Mouse (Mus musculus) MEL (cell line): ENCODE data around the gene Gm20388. TPM values are rescaled to one million over a fixed set of nuclear protein-coding genes. Genes with fewer than 3 reads are reported as not detected.

Experiments used
- DNase-seq: peaks from one replicate; pipeline ENCODE4 v3.0.0; 2011; ENCODE audit warnings: low read depth, low spot score
- H3K27ac ChIP-seq: 2 replicates; pipeline ENCODE4 v1.5.1; 2012; ENCODE audit warnings: low read depth, mild to moderate bottlenecking, control low read depth, low read length, moderate library complexity; ENCODE audit not compliant: control insufficient read depth
- H3K27me3 ChIP-seq, 2 experiments: fragments of 150-350 bp in 1 of 2; sonication (generic) in 1 of 2; 2 replicates each; pipeline ENCODE4 v1.6.1; 2012; ENCODE audit warnings: low read length in 2 of 2, mild to moderate bottlenecking in 2 of 2, improper control_type of control experiment in 1 of 2, moderate library complexity in 1 of 2; ENCODE audit not compliant: insufficient read depth in 2 of 2, control insufficient read depth in 1 of 2
- H3K36me3 ChIP-seq, 2 experiments: 2 replicates each; pipeline ENCODE4 v1.6.1; 2012 to 2014; ENCODE audit warnings: low read length in 2 of 2, improper control_type of control experiment in 1 of 2, inconsistent platforms in 1 of 2, mild to moderate bottlenecking in 1 of 2; ENCODE audit not compliant: insufficient read depth in 2 of 2, control insufficient read depth in 1 of 2
- H3K4me1 ChIP-seq, 2 experiments: fragments of 150-350 bp in 1 of 2; sonication (generic) in 1 of 2; 2 replicates each; pipeline ENCODE4 v1.6.1; 2012; ENCODE audit warnings: low read length in 2 of 2, improper control_type of control experiment in 1 of 2, mild to moderate bottlenecking in 1 of 2; ENCODE audit not compliant: insufficient read depth in 2 of 2, control insufficient read depth in 1 of 2
- H3K4me3 ChIP-seq, 2 experiments: fragments of 150-350 bp in 1 of 2; sonication (generic) in 1 of 2; 2 replicates each; pipeline ENCODE4 v1.5.1; 2012; ENCODE audit warnings: low read depth in 2 of 2, low read length in 2 of 2, mild to moderate bottlenecking in 2 of 2, moderate library complexity in 2 of 2, control low read depth in 1 of 2, improper control_type of control experiment in 1 of 2; ENCODE audit not compliant: control insufficient read depth in 1 of 2, insufficient read depth in 1 of 2
- H3K79me2 ChIP-seq: 2 replicates; pipeline ENCODE4 v1.6.1; 2012; ENCODE audit warnings: mild to moderate bottlenecking, low read length, moderate library complexity; ENCODE audit not compliant: control insufficient read depth, poor library complexity, insufficient read depth
- H3K9ac ChIP-seq: 2 replicates; pipeline ENCODE4 v1.6.1; 2012; ENCODE audit warnings: low read depth, mild to moderate bottlenecking, control low read depth, low read length, moderate library complexity; ENCODE audit not compliant: control insufficient read depth, poor library complexity, severe bottlenecking
- H3K9me3 ChIP-seq: fragments of 150-350 bp; sonication (generic); replicated peaks from 2 replicates; pipeline ENCODE4 v1.6.1; 2012; ENCODE audit warnings: mild to moderate bottlenecking, low read length, improper control_type of control experiment, moderate library complexity; ENCODE audit not compliant: insufficient read depth
- BHLHE40 ChIP-seq: IDR thresholded peaks from 2 replicates; pipeline ENCODE4 v1.6.1; 2012; ENCODE audit warnings: low read depth, mild to moderate bottlenecking, inconsistent platforms, low read length, improper control_type of control experiment, borderline replicate concordance
- CHD1 ChIP-seq: IDR thresholded peaks from 2 replicates; pipeline ENCODE4 v1.6.1; 2012; ENCODE audit warnings: low read depth, mild to moderate bottlenecking, inconsistent platforms, low read length, improper control_type of control experiment
- CHD2 ChIP-seq: IDR thresholded peaks from 2 replicates; pipeline ENCODE4 v1.6.1; 2011; ENCODE audit warnings: low read length, improper control_type of control experiment
- E2F4 ChIP-seq: IDR thresholded peaks from 2 replicates; pipeline ENCODE4 v1.6.1; 2011; ENCODE audit warnings: low read depth, low read length, improper control_type of control experiment, borderline replicate concordance
- EP300 ChIP-seq, 2 experiments: IDR thresholded peaks; 2 replicates each; pipeline ENCODE4 v1.6.1; 2011; ENCODE audit warnings: improper control_type of control experiment in 2 of 2, low read length in 2 of 2, low read depth in 1 of 2, mild to moderate bottlenecking in 1 of 2
- ETS1 ChIP-seq: IDR thresholded peaks from 2 replicates; pipeline ENCODE4 v1.6.1; 2012; ENCODE audit warnings: low read depth, mild to moderate bottlenecking, inconsistent platforms, low read length, improper control_type of control experiment, moderate library complexity
- GABPA ChIP-seq: IDR thresholded peaks from 2 replicates; pipeline ENCODE4 v1.6.1; 2012; ENCODE audit warnings: low read depth, mild to moderate bottlenecking, inconsistent platforms, low read length, improper control_type of control experiment, moderate library complexity
- HCFC1 ChIP-seq: IDR thresholded peaks from 2 replicates; pipeline ENCODE4 v1.6.1; 2012; ENCODE audit warnings: low read depth, mild to moderate bottlenecking, inconsistent platforms, low read length, improper control_type of control experiment, moderate library complexity
- JUND ChIP-seq: IDR thresholded peaks from 2 replicates; pipeline ENCODE4 v1.6.1; 2011; ENCODE audit warnings: low read depth, mild to moderate bottlenecking, improper control_type of control experiment, low read length
- KAT2A ChIP-seq: conservative IDR thresholded peaks from 2 replicates; pipeline ENCODE4 v1.6.1; 2012; ENCODE audit warnings: low read depth, low read length, improper control_type of control experiment, inconsistent platforms
- MAFK ChIP-seq: IDR thresholded peaks from 2 replicates; pipeline ENCODE4 v1.6.1; 2011; ENCODE audit warnings: low read depth, mild to moderate bottlenecking, low read length, improper control_type of control experiment, borderline replicate concordance
- MAX ChIP-seq: IDR thresholded peaks from 2 replicates; pipeline ENCODE4 v1.6.1; 2011; ENCODE audit warnings: low read length, improper control_type of control experiment
- MAZ ChIP-seq: IDR thresholded peaks from 2 replicates; pipeline ENCODE4 v1.6.1; 2012; ENCODE audit warnings: low read depth, mild to moderate bottlenecking, inconsistent platforms, low read length, improper control_type of control experiment
- MYB ChIP-seq: IDR thresholded peaks from 2 replicates; pipeline ENCODE4 v1.6.1; 2011; ENCODE audit warnings: mild to moderate bottlenecking, low read depth, low read length, improper control_type of control experiment
- MYC ChIP-seq: IDR thresholded peaks from 2 replicates; pipeline ENCODE4 v1.6.1; 2011; ENCODE audit warnings: low read depth, mild to moderate bottlenecking, low read length, improper control_type of control experiment, moderate library complexity
- POLR2AphosphoS2 ChIP-seq: IDR thresholded peaks from 2 replicates; pipeline ENCODE4 v1.6.1; 2011; ENCODE audit warnings: low read length, improper control_type of control experiment
- RAD21 ChIP-seq: IDR thresholded peaks from 2 replicates; pipeline ENCODE4 v1.6.1; 2011; ENCODE audit warnings: mild to moderate bottlenecking, low read depth, low read length, improper control_type of control experiment
- RCOR1 ChIP-seq: IDR thresholded peaks from 2 replicates; pipeline ENCODE4 v1.6.1; 2012; ENCODE audit warnings: low read depth, mild to moderate bottlenecking, inconsistent platforms, low read length, improper control_type of control experiment
- SIN3A ChIP-seq: IDR thresholded peaks from 2 replicates; pipeline ENCODE4 v1.6.1; 2012; ENCODE audit warnings: low read length, improper control_type of control experiment, inconsistent platforms
- TAL1 ChIP-seq: IDR thresholded peaks from 2 replicates; pipeline ENCODE4 v1.6.1; 2012; ENCODE audit warnings: mild to moderate bottlenecking, inconsistent platforms, low read length, moderate library complexity, mixed read lengths
- TBP ChIP-seq: IDR thresholded peaks from 2 replicates; pipeline ENCODE4 v1.8.0; 2011; ENCODE audit warnings: low read depth, low read length, improper control_type of control experiment
- USF1 ChIP-seq: IDR thresholded peaks from 2 replicates; pipeline ENCODE4 v1.6.1; 2014; ENCODE audit warnings: low read depth, mild to moderate bottlenecking, inconsistent platforms, low read length, improper control_type of control experiment, moderate library complexity
- USF2 ChIP-seq, 2 experiments: IDR thresholded peaks; 2 replicates each; pipeline ENCODE4 v1.6.1; 2011 to 2012; ENCODE audit warnings: improper control_type of control experiment in 2 of 2, low read length in 2 of 2, borderline replicate concordance in 1 of 2, inconsistent platforms in 1 of 2, low read depth in 1 of 2, mild to moderate bottlenecking in 1 of 2; ENCODE audit not compliant: insufficient read depth in 1 of 2
- ZC3H11A ChIP-seq: IDR thresholded peaks from 2 replicates; pipeline ENCODE4 v1.6.1; 2012; ENCODE audit warnings: low read depth, mild to moderate bottlenecking, inconsistent platforms, low read length, improper control_type of control experiment
- ZKSCAN1 ChIP-seq: IDR thresholded peaks from 2 replicates; pipeline ENCODE4 v1.6.1; 2012; ENCODE audit warnings: low read depth, mild to moderate bottlenecking, inconsistent platforms, low read length, improper control_type of control experiment, moderate library complexity
- ZNF384 ChIP-seq: IDR thresholded peaks from 2 replicates; pipeline ENCODE4 v1.6.1; 2012; ENCODE audit warnings: low read depth, mild to moderate bottlenecking, inconsistent platforms, low read length, improper control_type of control experiment
- polyA plus RNA-seq, 2 experiments: library from polyadenylated mRNA; stranded (reverse) in 1 of 2; unstranded in 1 of 2; fragments of >175 nt in 1 of 2; fragments of >200 nt in 1 of 2; gene quantifications; 2 replicates each; pipeline versions ENCODE4 v1.2.1 to v1.2.4; 2012; ENCODE audit warnings: low replicate concordance in 2 of 2, low read depth in 1 of 2; ENCODE audit not compliant: insufficient read length in 2 of 2, insufficient read depth in 1 of 2, missing spikeins in 1 of 2
- total RNA-seq: library from RNA; depleted of rRNA; stranded (reverse); fragments of 300-350 nt; gene quantifications from 2 replicates; pipeline ENCODE4 v1.2.3, GENCODE M21; 2012

Gm20388 gene
- total and polyA plus RNA-seq, 3 experiments, result 11.1 to 17.8 TPM; not detected in 1

DNA sequence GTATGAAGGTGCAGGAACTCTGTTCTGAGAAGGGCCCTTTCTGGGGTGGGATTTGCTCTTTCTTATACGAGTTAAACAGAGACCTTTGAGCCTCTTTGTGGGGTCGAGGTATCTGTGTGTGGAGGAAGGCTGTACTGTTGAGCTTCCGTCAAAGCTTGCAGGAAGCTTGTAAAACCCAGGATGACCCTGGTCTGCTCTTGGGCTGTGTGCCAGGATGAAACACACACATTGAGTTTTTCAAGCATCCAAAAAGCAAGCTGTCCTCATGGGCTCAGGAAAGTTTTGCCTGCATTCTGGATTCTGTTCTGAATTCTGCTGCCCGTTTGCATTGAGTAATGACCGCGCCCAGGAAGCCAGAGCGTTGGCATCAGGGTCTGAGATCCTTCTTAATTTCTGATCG is 4353.4 kb downstream of the Gm20388 start:
- no peaks in the 10 kb centered on the region for H3K9me3 ChIP-seq
- H3K36me3 ChIP-seq, result no peaks in the 10 kb centered on the region
- no peaks in the 10 kb centered on the region for H3K79me2 ChIP-seq
- no peak for TF ChIP-seq E2F4
- TF ChIP-seq TBP, result no peak
- no peak for TF ChIP-seq MAFK
- no peak for TF ChIP-seq ZC3H11A
- no peak for TF ChIP-seq RCOR1
- TF ChIP-seq ZKSCAN1, result no peak
- TF ChIP-seq KAT2A, result no peak
- no peak for TF ChIP-seq USF2 (IDR thresholded peaks at IDR 0.05; ENCODE audit: borderline replicate concordance in 1 of 2, insufficient read depth in 1 of 2, low read depth in 1 of 2, low read length in 2 of 2)
- TF ChIP-seq EP300 (IDR thresholded peaks at IDR 0.05; ENCODE audit: low read depth in 1 of 2, low read length in 2 of 2), result no peak
- no peak for TF ChIP-seq MAX
- TF ChIP-seq SIN3A, result no peak
- H3K9ac ChIP-seq, result no peak overlapping the region
- H3K4me1 ChIP-seq, result no peaks in the 10 kb centered on the region
- H3K27me3 ChIP-seq, result no peaks in the 10 kb centered on the region
- DNase-seq, result no peak
- no peak overlapping the region for H3K4me3 ChIP-seq
- no peak overlapping the region for H3K27ac ChIP-seq

- Histone ChIP-seq H3K36me3 (no peaks in the 10 kb centered on the region), H3K9ac (no peak overlapping the region), H3K4me1 (no peaks in the 10 kb centered on the region)
- TF ChIP-seq MAZ (no peak), ZNF384 (no peak), MYB (no peak), RAD21 (no peak), USF1 (no peak), TBP (no peak), GABPA (no peak), BHLHE40 (no peak), SIN3A (no peak), JUND (no peak), CHD1 (no peak), HCFC1 (no peak), POLR2AphosphoS2 (no peak), ZC3H11A (no peak), MYC (no peak), ETS1 (no peak), CHD2 (no peak), TAL1 (no peak), USF2 (IDR thresholded peaks at IDR 0.05; ENCODE audit: borderline replicate concordance in 1 of 2, insufficient read depth in 1 of 2, low read depth in 1 of 2, low read length in 2 of 2) (no peak), ZKSCAN1 (no peak)
- TF ChIP-seq, all 39 proteins: peak for 0
- DNase-seq, result no peak
- H3K27ac ChIP-seq, result no peak overlapping the region
- H3K4me3 ChIP-seq, result no peak overlapping the region
- H3K9me3 ChIP-seq, result no peaks in the 10 kb centered on the region
- no peaks in the 10 kb centered on the region for H3K27me3 ChIP-seq
- no peaks in the 10 kb centered on the region for H3K79me2 ChIP-seq
Observed at GRCm38 (mm10) chr8:124264671-124265070, 4354.0 kb downstream of the Gm20388 start.
